Mouse (Mus musculus) embryonic facial prominence, embryonic 11.5 days (tissue): ENCODE measurements at regions not wholly inside any gene's neighbourhood (a gene's known extent, or its start where the extent isn't known, plus 50 kb on each side); places are given as distances from the start of the nearest gene placed in this dataset.

Experiments
- ATAC-seq: fragments of 200-750 bp; cut with Nextera tagmentation; replicated peaks from 2 replicates; pipeline ENCODE4 v1.8.0; 2017; ENCODE audit warnings: low read depth; ENCODE audit not compliant: insufficient number of reproducible peaks, low FRiP score, low TSS enrichment
- DNase-seq: peaks from one replicate; pipeline ENCODE4 v3.0.0-alpha.2; 2015; ENCODE audit warnings: low spot score
- H3K27ac ChIP-seq: fragments of 300-500 bp; sonication (generic); replicated peaks from 2 replicates; pipeline ENCODE4 v1.5.1; 2014; ENCODE audit warnings: mild to moderate bottlenecking, low read depth, low read length, control low read depth
- H3K27me3 ChIP-seq: fragments of 300-500 bp; sonication (generic); 2 replicates; pipeline ENCODE4 v1.6.1; 2014; ENCODE audit warnings: mild to moderate bottlenecking, low read length, moderate library complexity, mixed read lengths; ENCODE audit not compliant: control insufficient read depth, insufficient read depth
- H3K36me3 ChIP-seq: fragments of 300-500 bp; sonication (generic); replicated peaks from 2 replicates; pipeline ENCODE4 v1.6.1; 2014; ENCODE audit warnings: low read depth, mild to moderate bottlenecking, low read length, moderate library complexity, mixed read lengths; ENCODE audit not compliant: control insufficient read depth, insufficient read depth
- H3K4me1 ChIP-seq: fragments of 300-500 bp; sonication (generic); 2 replicates; pipeline ENCODE4 v1.6.1; 2014; ENCODE audit warnings: low read length, mixed read lengths; ENCODE audit not compliant: control insufficient read depth, insufficient read depth
- H3K4me2 ChIP-seq: fragments of 300-500 bp; sonication (generic); 2 replicates; pipeline ENCODE4 v1.6.1; 2014; ENCODE audit warnings: low read depth, mild to moderate bottlenecking, control low read depth, low read length, moderate library complexity
- H3K4me3 ChIP-seq: fragments of 300-500 bp; sonication (generic); 2 replicates; pipeline ENCODE4 v1.5.1; 2014; ENCODE audit warnings: low read depth, low read length, control low read depth
- H3K9ac ChIP-seq: fragments of 300-500 bp; sonication (generic); replicated peaks from 2 replicates; pipeline ENCODE4 v1.6.1; 2014; ENCODE audit warnings: mild to moderate bottlenecking, control low read depth, low read length
- H3K9me3 ChIP-seq: fragments of 300-500 bp; sonication (generic); replicated peaks from 2 replicates; pipeline ENCODE4 v1.6.1; 2016; ENCODE audit warnings: mild to moderate bottlenecking, low read length, inconsistent platforms, mixed read lengths; ENCODE audit not compliant: control insufficient read depth
- WGBS: fragments of 180-500 bp; shearing (Covaris S2); extraction: QIAGEN DNeasy Blood & Tissue Kit; methylation state at CpG from one replicate; pipeline ENCODE4 v1.1.7; 2014; 5-methylcytosine and 5-hydroxymethylcytosine counted together

DNA sequence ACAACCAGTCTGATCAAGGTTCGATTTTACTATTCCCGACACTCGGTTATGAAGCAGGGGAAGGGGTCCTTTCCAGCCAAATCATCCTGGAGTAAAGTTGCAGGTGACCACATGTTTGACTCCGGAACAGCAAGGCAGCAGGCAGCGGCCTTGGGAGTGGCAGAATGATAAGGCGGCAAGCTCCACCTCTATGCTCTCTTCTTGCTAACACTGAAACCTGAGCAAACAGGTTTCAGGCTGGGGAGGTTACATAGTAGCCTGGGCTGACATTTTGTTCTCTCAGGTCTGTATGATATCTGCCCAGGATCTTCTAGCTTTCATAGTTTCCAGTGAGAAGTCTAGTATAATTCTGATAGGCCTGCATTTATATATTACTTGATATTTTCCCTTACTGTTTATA, 133.7 kb upstream of the Crbn start:
- DNase-seq: no peak
- ATAC-seq: no peak
- Histone ChIP-seq H3K9ac (no peak overlapping the region), H3K9me3 (no peaks in the 10 kb centered on the region), H3K4me1 (no peaks in the 10 kb centered on the region), H3K4me3 (no peak overlapping the region), H3K4me2 (no peak overlapping the region), H3K27ac (no peak overlapping the region), H3K27me3 (no peaks in the 10 kb centered on the region), H3K36me3 (no peaks in the 10 kb centered on the region)
- 89% methylated on average over 6 of the region's 6 CpGs for WGBS

DNA sequence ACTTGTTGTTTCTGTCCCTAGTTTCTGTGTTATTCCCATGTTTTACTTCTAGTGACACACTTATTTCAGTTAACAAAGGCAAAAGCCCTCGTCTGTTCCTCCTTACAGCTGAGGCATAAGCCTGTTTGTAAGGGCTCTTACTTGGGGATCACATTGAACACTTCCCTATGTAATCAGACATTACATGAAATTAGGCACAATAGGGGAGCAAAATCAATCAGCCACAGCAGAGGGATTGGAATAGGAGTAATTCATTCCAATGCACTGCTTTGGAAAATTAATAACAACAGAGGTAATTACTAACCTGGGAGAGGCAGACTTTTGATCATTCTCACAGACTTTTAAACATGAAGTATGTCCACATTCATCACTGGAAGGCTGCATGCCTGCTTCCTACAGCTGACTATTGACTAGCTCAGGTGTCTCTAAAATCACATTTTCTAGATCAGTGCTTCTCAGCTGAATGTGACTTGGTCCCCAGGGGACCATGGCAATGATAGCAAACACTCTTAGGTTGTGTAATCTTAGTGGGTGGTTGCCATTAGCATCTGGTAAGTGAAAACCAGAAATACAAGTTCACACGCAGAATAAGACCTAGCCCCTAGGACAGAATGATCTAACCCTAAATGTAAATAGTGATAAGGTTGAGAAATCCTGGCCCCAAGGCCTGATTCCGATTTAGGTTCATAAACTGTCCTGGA, 146.5 kb upstream of the Crbn start:
- Histone ChIP-seq H3K4me3 (no peak overlapping the region), H3K27ac (no peak overlapping the region), H3K27me3 (no peaks in the 10 kb centered on the region), H3K9me3 (no peaks in the 10 kb centered on the region), H3K9ac (no peak overlapping the region), H3K4me2 (no peak overlapping the region), H3K36me3 (no peaks in the 10 kb centered on the region), H3K4me1 (no peaks in the 10 kb centered on the region)
- no peak for DNase-seq
- WGBS: 63% methylated on average over 3 of the region's 3 CpGs
- ATAC-seq: no peak

GRCm38 (mm10) chr6:106950909-106951308, 151.0 kb upstream of the Crbn start:
- H3K36me3 ChIP-seq: no peaks in the 10 kb centered on the region
- no peak overlapping the region for H3K4me2 ChIP-seq
- ATAC-seq (no peak), DNase-seq (no peak)
- WGBS: 70% methylated on average over 4 of the region's 4 CpGs
- H3K4me1 ChIP-seq: no peaks in the 10 kb centered on the region
- no peaks in the 10 kb centered on the region for H3K9me3 ChIP-seq
- H3K4me3 ChIP-seq: no peak overlapping the region
- no peaks in the 10 kb centered on the region for H3K27me3 ChIP-seq
- no peak overlapping the region for H3K9ac ChIP-seq
- H3K27ac ChIP-seq: no peak overlapping the region

DNA sequence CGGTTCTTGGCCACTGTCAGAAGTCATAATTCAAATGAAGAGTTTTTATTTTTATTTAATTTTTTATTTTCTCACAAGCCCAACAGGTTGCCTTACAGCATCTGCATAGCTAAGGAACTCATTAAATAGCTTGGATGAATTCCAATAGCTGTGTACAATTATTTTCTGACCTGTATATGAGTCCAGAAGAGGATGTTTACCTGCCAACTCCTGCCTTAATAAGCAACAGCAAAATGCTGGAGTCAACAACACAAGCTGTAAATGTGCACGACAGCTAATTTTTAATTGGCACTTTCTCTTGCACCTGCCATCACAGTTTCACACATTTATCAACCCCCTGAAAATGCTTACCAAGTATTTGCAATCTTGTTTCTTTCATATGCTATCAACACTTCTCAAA, 161.4 kb upstream of the Crbn start:
- no peak overlapping the region for H3K4me3 ChIP-seq
- DNase-seq (no peak), ATAC-seq (no peak)
- no peaks in the 10 kb centered on the region for H3K27me3 ChIP-seq
- 92% methylated on average over 2 of the region's 2 CpGs for WGBS
- no peaks in the 10 kb centered on the region for H3K9me3 ChIP-seq
- H3K36me3 ChIP-seq: no peaks in the 10 kb centered on the region
- H3K27ac ChIP-seq: no peak overlapping the region
- H3K4me1 ChIP-seq: no peaks in the 10 kb centered on the region
- H3K4me2 ChIP-seq: no peak overlapping the region
- no peak overlapping the region for H3K9ac ChIP-seq

DNA sequence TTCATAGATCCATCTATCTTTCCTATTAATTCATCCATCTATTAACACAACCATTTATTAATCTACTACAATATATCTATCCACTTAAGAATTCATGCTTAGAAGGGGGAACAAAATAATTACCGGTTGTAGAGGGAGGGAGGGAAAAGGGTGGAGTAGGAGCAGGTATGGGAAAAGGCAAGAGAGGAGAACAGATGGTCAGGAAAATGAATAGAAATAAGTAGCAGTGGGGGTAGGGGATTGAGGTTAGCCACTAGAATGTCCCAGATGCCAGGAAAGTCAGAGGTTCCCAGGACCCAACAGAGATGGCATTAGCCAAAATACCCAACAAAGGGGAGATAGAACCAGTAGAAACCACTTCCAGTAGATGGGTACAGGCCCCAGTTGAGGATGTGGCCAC, 164.5 kb upstream of the Crbn start:
- no peaks in the 10 kb centered on the region for H3K27me3 ChIP-seq
- no peaks in the 10 kb centered on the region for H3K4me1 ChIP-seq
- no peak overlapping the region for H3K27ac ChIP-seq
- 78% methylated on average over 1 of the region's 1 CpGs for WGBS
- H3K9ac ChIP-seq: no peak overlapping the region
- H3K9me3 ChIP-seq: no peaks in the 10 kb centered on the region
- H3K4me3 ChIP-seq: no peak overlapping the region
- H3K36me3 ChIP-seq: no peaks in the 10 kb centered on the region
- H3K4me2 ChIP-seq: no peak overlapping the region
- DNase-seq: no peak
- no peak for ATAC-seq

DNA sequence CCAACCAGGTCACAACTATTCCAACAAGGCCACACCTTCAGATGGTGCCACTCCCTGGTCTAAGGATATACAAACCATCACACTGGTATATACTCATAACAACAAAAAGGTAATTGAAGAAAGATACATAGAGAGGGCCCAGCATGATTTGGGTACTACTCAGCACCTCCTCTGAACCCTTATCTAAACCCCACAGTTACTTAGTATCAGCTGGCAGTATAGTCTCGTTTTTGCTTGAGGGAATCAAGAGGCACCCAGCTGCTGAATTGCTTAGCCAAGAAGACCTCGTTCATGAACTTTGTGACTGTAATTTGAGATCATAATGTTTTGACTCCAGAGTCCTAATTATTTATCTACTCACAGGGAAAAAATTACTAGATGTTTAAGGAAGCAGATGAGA, 175.6 kb upstream of the Crbn start:
- no peak overlapping the region for H3K27ac ChIP-seq
- WGBS: 43% methylated on average over 2 of the region's 2 CpGs
- ATAC-seq (no peak), DNase-seq (no peak)
- H3K36me3 ChIP-seq: no peaks in the 10 kb centered on the region
- no peaks in the 10 kb centered on the region for H3K9me3 ChIP-seq
- H3K4me2 ChIP-seq: no peak overlapping the region
- no peaks in the 10 kb centered on the region for H3K4me1 ChIP-seq
- H3K27me3 ChIP-seq: no peaks in the 10 kb centered on the region
- H3K9ac ChIP-seq: no peak overlapping the region
- H3K4me3 ChIP-seq: no peak overlapping the region

DNA sequence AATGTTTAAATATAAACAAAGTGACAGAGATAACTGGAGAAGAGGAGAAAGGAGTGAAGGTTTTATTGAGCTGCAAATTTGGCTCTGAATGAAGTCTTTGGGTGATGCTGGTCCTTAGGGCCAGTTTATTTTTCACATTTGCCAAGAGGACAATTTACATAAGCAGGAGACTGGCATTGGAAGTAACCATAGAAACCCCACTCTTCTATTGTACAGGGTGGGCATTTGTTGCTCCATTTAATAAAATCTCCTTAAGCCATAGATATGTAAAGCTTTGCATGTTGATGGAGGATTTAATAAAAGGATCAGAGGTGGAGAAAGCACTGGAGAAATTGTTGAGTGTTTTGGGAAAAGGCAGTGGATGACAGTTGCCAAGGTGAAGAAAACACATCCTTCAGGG, 178.8 kb upstream of the Crbn start:
- Histone ChIP-seq H3K9ac (no peak overlapping the region), H3K27me3 (no peaks in the 10 kb centered on the region), H3K4me2 (no peak overlapping the region), H3K9me3 (no peaks in the 10 kb centered on the region), H3K27ac (no peak overlapping the region), H3K4me3 (no peak overlapping the region), H3K36me3 (no peaks in the 10 kb centered on the region), H3K4me1 (no peaks in the 10 kb centered on the region)
- DNase-seq (no peak), ATAC-seq (no peak)

DNA sequence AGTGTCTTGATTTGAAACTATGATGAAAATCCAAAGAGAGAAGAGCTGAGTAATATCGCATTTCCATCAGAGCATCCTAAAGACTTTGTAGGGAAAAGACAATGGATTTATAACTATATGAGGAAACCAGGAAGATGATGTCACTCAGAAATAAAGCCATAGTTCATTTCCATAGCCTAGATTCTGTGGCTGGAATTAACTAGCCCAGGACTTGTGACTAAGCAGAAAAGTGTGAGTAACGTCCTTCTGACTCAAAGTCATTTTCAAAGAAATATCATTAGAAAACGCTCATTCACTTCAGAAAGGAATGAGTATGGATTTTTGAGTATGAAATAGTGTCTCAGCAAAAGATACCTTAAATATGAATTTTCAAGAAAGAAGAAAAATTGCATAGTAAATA, 179.9 kb upstream of the Crbn start:
- H3K9ac ChIP-seq: no peak overlapping the region
- no peaks in the 10 kb centered on the region for H3K27me3 ChIP-seq
- H3K27ac ChIP-seq: no peak overlapping the region
- H3K36me3 ChIP-seq: no peaks in the 10 kb centered on the region
- no peak overlapping the region for H3K4me2 ChIP-seq
- H3K9me3 ChIP-seq: no peaks in the 10 kb centered on the region
- H3K4me1 ChIP-seq: no peaks in the 10 kb centered on the region
- DNase-seq (no peak), ATAC-seq (no peak)
- 87% methylated on average over 3 of the region's 3 CpGs for WGBS
- H3K4me3 ChIP-seq: no peak overlapping the region
